In the genomic region with DNA sequence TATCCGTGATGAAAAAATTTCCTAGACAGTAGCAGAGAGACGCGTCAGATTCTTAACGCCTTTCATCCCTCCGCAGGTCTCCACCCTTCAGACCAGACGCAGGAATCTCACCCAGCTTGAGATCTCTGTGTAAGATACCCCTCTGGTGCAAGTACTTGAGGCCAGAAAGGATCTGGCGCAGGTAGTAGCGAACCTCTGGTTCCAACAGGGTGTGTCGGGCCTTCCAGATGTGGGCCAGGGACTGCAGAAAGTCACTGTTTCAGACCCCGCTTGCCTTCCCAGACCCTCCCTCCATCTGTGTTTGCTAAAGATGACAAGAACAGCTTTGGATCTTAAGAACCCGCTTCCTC, we compare ENCODE assay signal across 9 mouse cellular contexts. TPM values are rescaled to one million over a fixed set of nuclear protein-coding genes. Genes with fewer than 3 reads are reported as not detected.
DNase-seq lines count a peak whose midpoint lies in the region; ATAC-seq and TF ChIP-seq lines count a peak whose summit lies in the region.
"Had no signal": no experiment of that assay in that cellular context is flagged by ENCODE, and none has a peak within 500 bp of the region (broad histone marks: within the 10 kb centered on the region; RNA-seq: fewer than 3 reads in every experiment).

No protein-coding gene starts in this region.

- no peak for DNase-seq in kidney, postnatal 0 days (ENCODE audit: low spot score)
- no peak for DNase-seq in kidney, adult 11 months
- DNase-seq in adrenal gland, adult 8-10 months, result no peak
- DNase-seq in embryo, embryonic 10 days (ENCODE audit: low spot score), result no peak
- DNase-seq: adrenal gland, adult 2 months had no signal

- no peak overlapping the region for H3K27ac ChIP-seq in kidney, postnatal 0 days
- H3K27ac ChIP-seq in embryonic facial prominence, embryonic 12.5 days, result no peak overlapping the region
- H3K27ac ChIP-seq in intestine, embryonic 15.5 days, result no peak overlapping the region
- H3K27ac ChIP-seq in neural tube, embryonic 12.5 days, result no peak overlapping the region

- no peak for ATAC-seq in kidney, postnatal 0 days (replicated peaks; ENCODE audit: low FRiP score, low read depth)
- ATAC-seq in embryonic facial prominence, embryonic 12.5 days (ENCODE audit: insufficient number of reproducible peaks, insufficient read depth, low FRiP score, low TSS enrichment), result no peak
- no peak for ATAC-seq in intestine, embryonic 15.5 days
- ATAC-seq in neural tube, embryonic 12.5 days (ENCODE audit: low FRiP score, low read depth), result no peak
- no peak for ATAC-seq in erythroid progenitor cell, adult 5-6 weeks (replicated peaks; ENCODE audit: low FRiP score, poor library complexity, severe bottlenecking)

- WGBS in kidney, postnatal 0 days, result 30% methylated on average over 11 of the region's 11 CpGs
- WGBS in embryonic facial prominence, embryonic 12.5 days, result 9% methylated on average over 11 of the region's 11 CpGs
- 28% methylated on average over 11 of the region's 11 CpGs for WGBS in intestine, embryonic 15.5 days
- 7% methylated on average over 11 of the region's 11 CpGs for WGBS in neural tube, embryonic 12.5 days

- peak overlapping the region; percentile 76 for H3K4me3 ChIP-seq in kidney, postnatal 0 days (replicated peaks; ENCODE audit: low read depth, low read length)
- peak overlapping the region; percentile 87 for H3K4me3 ChIP-seq in embryonic facial prominence, embryonic 12.5 days
- peak overlapping the region; percentile 81 for H3K4me3 ChIP-seq in intestine, embryonic 15.5 days (replicated peaks)
- peak overlapping the region; percentile 89 for H3K4me3 ChIP-seq in neural tube, embryonic 12.5 days

- no peaks in the 10 kb centered on the region for H3K9me3 ChIP-seq in kidney, postnatal 0 days (replicated peaks; ENCODE audit: low read length)
- no peaks in the 10 kb centered on the region for H3K9me3 ChIP-seq in embryonic facial prominence, embryonic 12.5 days
- H3K9me3 ChIP-seq in intestine, embryonic 15.5 days, result no peaks in the 10 kb centered on the region
- H3K9me3 ChIP-seq in neural tube, embryonic 12.5 days, result no peaks in the 10 kb centered on the region

- 0 out of 2 replicates have a peak, but pooled peaks cover 6% of the 10 kb centered on the region for H3K36me3 ChIP-seq in kidney, postnatal 0 days (ENCODE audit: insufficient read depth, low read length)
- peaks cover 6% of the 10 kb centered on the region; the same call in 1 of the 2 replicates for H3K36me3 ChIP-seq in embryonic facial prominence, embryonic 12.5 days
- H3K36me3 ChIP-seq in intestine, embryonic 15.5 days, result peaks cover 9% of the 10 kb centered on the region; the same call in 1 of the 2 replicates
- peaks cover 25% of the 10 kb centered on the region; the same call in 1 of the 2 replicates for H3K36me3 ChIP-seq in neural tube, embryonic 12.5 days

- H3K4me1 ChIP-seq in kidney, postnatal 0 days (replicated peaks; ENCODE audit: insufficient read depth, low read length), result no peaks in the 10 kb centered on the region; the same call in 1 of the 2 replicates
- peaks cover 17% of the 10 kb centered on the region; the same call in 1 of the 2 replicates for H3K4me1 ChIP-seq in embryonic facial prominence, embryonic 12.5 days
- peaks cover 20% of the 10 kb centered on the region for H3K4me1 ChIP-seq in intestine, embryonic 15.5 days (replicated peaks)
- H3K4me1 ChIP-seq in neural tube, embryonic 12.5 days, result peaks cover 28% of the 10 kb centered on the region

- peak overlapping the region; percentile 82; the same call in 1 of the 2 replicates for H3K9ac ChIP-seq in kidney, postnatal 0 days (ENCODE audit: low read depth, low read length)
- H3K9ac ChIP-seq in embryonic facial prominence, embryonic 12.5 days, result peak overlapping the region; percentile 78
- peak overlapping the region; percentile 85; the same call in 1 of the 2 replicates for H3K9ac ChIP-seq in intestine, embryonic 15.5 days
- H3K9ac ChIP-seq in neural tube, embryonic 12.5 days, result peak overlapping the region; percentile 89

- no peaks in the 10 kb centered on the region for H3K27me3 ChIP-seq in kidney, postnatal 0 days (ENCODE audit: insufficient read depth, low read length)
- peaks cover 29% of the 10 kb centered on the region for H3K27me3 ChIP-seq in embryonic facial prominence, embryonic 12.5 days
- peaks cover 10% of the 10 kb centered on the region; the same call in 1 of the 2 replicates for H3K27me3 ChIP-seq in intestine, embryonic 15.5 days (replicated peaks)
- H3K27me3 ChIP-seq in neural tube, embryonic 12.5 days (replicated peaks), result peaks cover 8% of the 10 kb centered on the region; the same call in 1 of the 2 replicates

- H3K4me2 ChIP-seq in kidney, postnatal 0 days (ENCODE audit: low read length), result peak overlapping the region; percentile 95
- peak overlapping the region; percentile 96 for H3K4me2 ChIP-seq in embryonic facial prominence, embryonic 12.5 days (replicated peaks)
- H3K4me2 ChIP-seq in intestine, embryonic 15.5 days (replicated peaks), result peak overlapping the region; percentile 96
- H3K4me2 ChIP-seq in neural tube, embryonic 12.5 days (replicated peaks), result peak overlapping the region; percentile 80

- TF ChIP-seq CTCF in kidney, postnatal 0 days (IDR thresholded peaks at IDR 0.05; ENCODE audit: low read depth), result no peak

RNA-seq across cellular contexts. Expression of a gene that starts 1.0 kb away (rescaled TPM):
- polyA plus RNA-seq in kidney, postnatal 0 days (2015; fragmentation: Nextera tagmentation; extraction: Ambion mirVana), result 3.7 and 4.0 TPM in 2 replicates
- polyA plus RNA-seq in embryonic facial prominence, embryonic 12.5 days (2016; fragmentation: Nextera tagmentation; extraction: Ambion mirVana), result 5.0 and 5.5 TPM in 2 replicates
- 3.6 and 3.7 TPM in 2 replicates for polyA plus RNA-seq in intestine, embryonic 15.5 days (2015; fragmentation: Nextera tagmentation; extraction: Ambion mirVana)
- 39.3 and 41.4 TPM in 2 replicates for polyA plus RNA-seq in neural tube, embryonic 12.5 days (2016; fragmentation: Nextera tagmentation; extraction: Ambion mirVana)
- 10 to 100 TPM in 1 of 4 experiments, 1 to 10 TPM in 3; 4.5 to 18.0 (median 5.8) TPM for total RNA-seq in adrenal gland, adult 8-10 months (2022)
- not detected in 2 replicates for total RNA-seq in erythroid progenitor cell, adult 5-6 weeks (2015; ENCODE audit: low replicate concordance)
- total RNA-seq in erythroid progenitor cell, adult 5-6 weeks (2017; ENCODE audit: low replicate concordance), result 0.51 and 0.61 TPM in 2 replicates

RNA-seq across cellular contexts. Expression of a gene that starts 6.2 kb away (rescaled TPM):
- polyA plus RNA-seq in kidney, postnatal 0 days (2015; fragmentation: Nextera tagmentation; extraction: Ambion mirVana), result 0.24 TPM in 1 of 2 replicates, not detected in the other
- polyA plus RNA-seq in embryonic facial prominence, embryonic 12.5 days (2016; fragmentation: Nextera tagmentation; extraction: Ambion mirVana), result not detected in 2 replicates
- polyA plus RNA-seq in intestine, embryonic 15.5 days (2015; fragmentation: Nextera tagmentation; extraction: Ambion mirVana), result not detected in 2 replicates
- not detected in 2 replicates for polyA plus RNA-seq in neural tube, embryonic 12.5 days (2016; fragmentation: Nextera tagmentation; extraction: Ambion mirVana)
- total RNA-seq in adrenal gland, adult 8-10 months (2022), result not detected
- total RNA-seq in erythroid progenitor cell, adult 5-6 weeks (2015; ENCODE audit: low replicate concordance), result not detected in 2 replicates
- not detected in 2 replicates for total RNA-seq in erythroid progenitor cell, adult 5-6 weeks (2017; ENCODE audit: low replicate concordance)
- total RNA-seq: adrenal gland, adult 2 months had no signal
- polyA plus RNA-seq: adrenal gland, adult 2 months had no signal

RNA-seq across cellular contexts. Expression of a gene that starts 7.2 kb away (rescaled TPM):
- polyA plus RNA-seq in kidney, postnatal 0 days (2015; fragmentation: Nextera tagmentation; extraction: Ambion mirVana), result 4.3 and 4.9 TPM in 2 replicates
- 4.4 and 4.9 TPM in 2 replicates for polyA plus RNA-seq in embryonic facial prominence, embryonic 12.5 days (2016; fragmentation: Nextera tagmentation; extraction: Ambion mirVana)
- polyA plus RNA-seq in intestine, embryonic 15.5 days (2015; fragmentation: Nextera tagmentation; extraction: Ambion mirVana), result 6.0 and 7.6 TPM in 2 replicates
- 3.6 and 4.6 TPM in 2 replicates for polyA plus RNA-seq in neural tube, embryonic 12.5 days (2016; fragmentation: Nextera tagmentation; extraction: Ambion mirVana)
- total RNA-seq in adrenal gland, adult 8-10 months (2022), result 10 to 100 TPM in 1 of 4 experiments, 1 to 10 TPM in 3; 6.6 to 11.4 (median 9.1) TPM
- total RNA-seq in erythroid progenitor cell, adult 5-6 weeks (2015; ENCODE audit: low replicate concordance), result not detected in 2 replicates
- total RNA-seq in erythroid progenitor cell, adult 5-6 weeks (2017; ENCODE audit: low replicate concordance), result 1.2 and 5.1 TPM in 2 replicates

RNA-seq across cellular contexts. Expression of a gene that starts 23.3 kb away (rescaled TPM):
- polyA plus RNA-seq in kidney, postnatal 0 days (2015; fragmentation: Nextera tagmentation; extraction: Ambion mirVana), result 988 and 1,137 TPM in 2 replicates
- polyA plus RNA-seq in embryonic facial prominence, embryonic 12.5 days (2016; fragmentation: Nextera tagmentation; extraction: Ambion mirVana), result 804 and 834 TPM in 2 replicates
- 1,027 and 1,033 TPM in 2 replicates for polyA plus RNA-seq in intestine, embryonic 15.5 days (2015; fragmentation: Nextera tagmentation; extraction: Ambion mirVana)
- polyA plus RNA-seq in neural tube, embryonic 12.5 days (2016; fragmentation: Nextera tagmentation; extraction: Ambion mirVana), result 554 and 578 TPM in 2 replicates
- total RNA-seq in adrenal gland, adult 8-10 months (2022), result 1,000 to 10,000 TPM in 2 of 4 experiments, 100 to 1,000 TPM in 2; 974 to 1,059 (median 1,012) TPM
- 1,437 and 1,602 TPM in 2 replicates for total RNA-seq in erythroid progenitor cell, adult 5-6 weeks (2015; ENCODE audit: low replicate concordance)
- 328 and 447 TPM in 2 replicates for total RNA-seq in erythroid progenitor cell, adult 5-6 weeks (2017; ENCODE audit: low replicate concordance)

RNA-seq across cellular contexts. Expression of a gene that starts 36.9 kb away (rescaled TPM):
- polyA plus RNA-seq in kidney, postnatal 0 days (2015; fragmentation: Nextera tagmentation; extraction: Ambion mirVana), result 4.0 TPM in 2 replicates
- polyA plus RNA-seq in embryonic facial prominence, embryonic 12.5 days (2016; fragmentation: Nextera tagmentation; extraction: Ambion mirVana), result 10.4 and 12.1 TPM in 2 replicates
- polyA plus RNA-seq in intestine, embryonic 15.5 days (2015; fragmentation: Nextera tagmentation; extraction: Ambion mirVana), result 5.6 and 5.9 TPM in 2 replicates
- polyA plus RNA-seq in neural tube, embryonic 12.5 days (2016; fragmentation: Nextera tagmentation; extraction: Ambion mirVana), result 5.2 and 6.0 TPM in 2 replicates
- 1 to 10 TPM; 3.8 to 9.0 (median 8.3) TPM for total RNA-seq in adrenal gland, adult 8-10 months (2022)
- not detected in 2 replicates for total RNA-seq in erythroid progenitor cell, adult 5-6 weeks (2015; ENCODE audit: low replicate concordance)
- 0.30 TPM in 1 of 2 replicates, not detected in the other for total RNA-seq in erythroid progenitor cell, adult 5-6 weeks (2017; ENCODE audit: low replicate concordance)
